Mouse (Mus musculus) urinary bladder, adult 18-20 months (tissue): Measurements from ENCODE around the gene Adcy1.
A peak's percentile ranks its signal among the peaks of the same experiment; 100 is the strongest.
"Not testable (repeated sequence)": the region's sequence is repeated elsewhere in the genome, so short reads cannot be mapped to it uniquely, and the experiment has no call there.

ENCODE experiments used
- DNase-seq, 2 experiments: peaks; one replicate each; pipeline ENCODE4 v3.0.0; 2022; ENCODE audit warnings: low spot score in 2 of 2, mixed read lengths in 2 of 2

Gene Adcy1

DNA sequence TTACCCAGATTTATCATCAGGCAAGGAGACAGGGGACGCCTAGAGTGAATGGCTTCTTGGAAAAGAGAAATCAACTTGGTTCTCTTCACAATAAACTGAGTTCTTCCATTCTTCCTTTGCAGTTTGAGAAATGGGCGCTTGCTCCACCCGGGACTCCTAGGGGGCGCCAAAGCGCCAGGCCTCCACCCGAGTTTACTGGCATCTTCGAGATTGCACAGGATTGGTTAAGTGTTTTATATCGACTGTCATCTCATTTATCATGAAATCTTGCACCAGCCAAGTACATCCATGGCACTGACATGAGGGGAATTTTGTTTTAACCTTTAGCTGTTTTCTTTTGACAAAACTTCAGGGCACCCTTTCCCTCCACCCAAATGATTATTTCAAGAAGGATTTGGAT is 152.4 kb downstream of the Adcy1 start:
- DNase-seq: peak; percentile 32 to 57

DNA sequence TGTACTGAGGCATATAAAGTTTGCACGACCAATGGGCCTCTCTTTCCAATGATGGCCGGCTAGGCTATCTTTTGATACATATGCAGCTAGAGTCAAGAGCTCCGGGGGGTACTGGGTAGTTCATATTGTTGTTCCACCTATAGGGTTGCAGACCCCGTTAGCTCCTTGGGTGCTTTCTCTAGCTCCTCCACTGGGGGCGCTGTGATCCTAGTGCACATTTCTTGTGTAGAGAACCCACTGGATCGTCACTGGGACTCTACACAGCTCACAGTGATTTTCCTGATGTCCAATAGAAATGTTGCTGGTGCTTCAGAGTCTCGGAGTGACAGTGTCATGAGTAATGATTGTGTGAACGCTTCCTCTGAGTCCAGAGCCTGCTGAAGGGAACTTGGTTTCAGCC is 158.5 kb downstream of the Adcy1 start:
- DNase-seq: not testable (repeated sequence)

DNA sequence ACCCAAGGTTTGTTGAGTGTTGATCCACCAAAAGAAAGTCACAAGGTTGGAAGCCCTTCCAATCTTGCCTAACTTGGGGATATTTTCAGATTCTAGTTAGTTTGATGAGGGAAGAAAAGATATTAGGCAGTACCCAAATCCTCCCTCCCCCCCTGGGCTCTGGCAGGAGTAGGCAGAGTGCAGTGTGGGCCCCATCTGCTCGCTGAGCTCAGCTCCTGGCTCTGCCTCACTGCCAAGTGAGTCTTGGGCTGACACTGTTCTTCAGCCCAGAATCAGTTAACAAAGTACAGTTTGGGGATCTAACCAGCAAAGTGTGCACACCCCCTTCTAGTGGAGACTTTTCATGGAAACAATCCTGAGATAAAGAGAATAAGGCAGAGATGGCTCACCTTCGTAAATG is 162.9 kb downstream of the Adcy1 start:
- no peak for DNase-seq

DNA sequence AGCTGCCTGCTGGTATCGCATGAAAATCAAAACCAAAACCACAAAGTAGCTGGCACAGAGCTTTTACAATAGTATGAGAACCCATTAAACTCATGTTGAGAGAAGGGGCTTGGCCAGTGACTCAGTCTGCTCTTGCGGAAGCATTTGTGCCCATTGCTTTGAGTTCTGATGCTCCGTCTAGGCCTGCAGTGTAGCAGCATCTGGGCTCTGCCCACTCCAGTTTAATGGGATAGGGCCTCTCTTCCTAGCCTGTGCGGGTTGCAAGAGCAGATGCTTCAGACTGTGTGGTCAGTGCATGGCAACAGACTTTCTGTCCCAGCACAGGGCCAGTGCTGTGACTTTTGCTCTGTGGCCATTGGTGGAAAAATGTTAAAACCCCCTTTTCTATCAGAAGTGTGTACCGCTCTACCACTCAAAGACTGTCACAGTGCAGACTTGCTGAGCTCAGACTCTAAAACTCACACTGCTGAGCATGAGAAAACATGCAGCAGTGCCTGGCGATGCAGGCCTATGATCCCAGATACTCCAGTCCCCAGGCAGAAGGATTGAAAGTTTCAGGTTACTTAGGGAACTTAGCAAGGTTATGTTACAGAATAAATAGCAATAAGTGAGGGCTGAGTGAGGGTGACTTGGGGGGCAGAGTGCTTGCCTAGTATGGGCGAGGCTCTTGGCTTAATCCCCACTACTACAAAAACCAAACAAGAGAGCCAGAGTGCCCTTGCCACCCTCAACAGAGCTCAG is 163.7 kb downstream of the Adcy1 start:
- DNase-seq: no peak

DNA sequence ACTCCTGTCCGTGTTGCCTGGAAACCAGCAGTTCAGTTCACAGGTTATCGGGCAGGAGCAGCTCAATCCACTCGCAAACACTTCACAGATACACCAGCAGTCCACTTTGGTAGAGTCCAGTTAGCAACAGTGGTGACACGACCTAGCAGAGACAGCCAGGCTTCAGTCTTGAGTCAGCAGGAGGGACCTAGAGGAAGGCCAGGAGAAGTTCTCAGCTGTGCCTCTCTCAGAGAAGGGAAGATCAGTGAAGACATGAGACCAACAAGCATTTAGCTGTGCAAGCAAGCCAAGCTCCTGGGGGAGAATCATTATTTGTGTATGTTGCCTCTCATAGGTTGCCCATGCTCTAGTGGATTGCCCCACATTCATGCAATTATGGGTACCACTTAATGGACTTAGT is 164.8 kb downstream of the Adcy1 start:
- no peak for DNase-seq
